Mouse (Mus musculus): ENCODE measurements around the gene Ttll3. TPM values are rescaled to one million over a fixed set of nuclear protein-coding genes. Genes with fewer than 3 reads are reported as not detected.

Ttll3 gene
- 1 to 10 TPM; 1.7 to 2.7 TPM for total RNA-seq (2021)

- no peak for DNase-seq
Observed at GRCm38 (mm10) chr6:113388960-113389359, at the start of gene Ttll3. TSS of gene Ttll3 (plus strand) at chr6:113389260.

GRCm38 (mm10) chr6:113341574-113341973 is 47.5 kb upstream of the Ttll3 start:
- DNase-seq = no peak

GRCm38 (mm10) chr6:113342297-113342696 is 46.8 kb upstream of the Ttll3 start:
- DNase-seq = no peak

DNA sequence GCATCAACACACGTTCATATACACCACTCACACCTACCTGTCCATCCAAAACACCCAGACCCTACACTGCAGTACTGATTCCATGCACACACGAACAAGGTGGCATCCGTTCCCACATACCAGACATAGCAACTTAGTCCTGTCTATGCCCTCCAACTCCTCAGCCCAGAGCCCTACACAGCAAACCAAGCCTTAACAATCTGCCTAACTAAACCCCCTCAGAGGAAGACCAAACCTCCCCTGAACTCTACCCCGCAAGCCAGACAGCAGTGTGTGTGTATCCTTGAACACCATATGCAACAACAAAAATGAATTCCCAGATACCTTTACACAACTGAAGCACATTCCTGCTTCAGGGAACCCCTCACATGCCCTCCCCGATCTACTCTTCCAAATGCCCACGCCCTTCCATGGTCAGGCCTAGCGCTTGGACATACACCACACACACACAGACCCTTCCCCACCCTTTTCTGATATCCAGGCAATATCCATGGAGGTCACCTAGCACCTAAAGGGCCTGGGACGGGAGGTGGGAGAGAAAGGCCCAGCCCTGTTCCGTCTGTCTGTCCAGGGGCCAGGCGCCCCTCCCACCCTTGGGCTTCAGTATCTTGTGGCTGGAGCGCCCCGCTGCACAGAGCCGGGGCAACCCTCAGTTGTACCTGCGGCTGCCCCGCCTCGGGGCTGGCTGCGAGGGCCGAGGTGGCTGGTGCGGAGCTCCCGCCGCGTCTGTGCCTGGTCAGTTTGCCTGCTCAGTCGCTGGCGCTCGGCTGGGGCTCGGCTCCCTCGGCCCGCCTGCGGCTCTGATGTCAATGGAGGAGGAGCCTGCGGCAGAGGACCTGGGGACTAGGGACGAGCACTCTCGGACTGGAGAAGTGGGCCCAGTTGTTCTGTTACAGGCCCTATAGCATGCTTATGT is 45.6 kb upstream of the Ttll3 start, which contains the start of gene Camk1:
Camk1 (minus strand) TSS at position 808 of the 916 bp plus-strand sequence.
- peak; percentile 84 for DNase-seq

GRCm38 (mm10) chr6:113344321-113344720 is 44.7 kb upstream of the Ttll3 start:
- DNase-seq = peak; percentile 84

GRCm38 (mm10) chr6:113346897-113347296 is 42.2 kb upstream of the Ttll3 start:
- no peak for DNase-seq

DNA sequence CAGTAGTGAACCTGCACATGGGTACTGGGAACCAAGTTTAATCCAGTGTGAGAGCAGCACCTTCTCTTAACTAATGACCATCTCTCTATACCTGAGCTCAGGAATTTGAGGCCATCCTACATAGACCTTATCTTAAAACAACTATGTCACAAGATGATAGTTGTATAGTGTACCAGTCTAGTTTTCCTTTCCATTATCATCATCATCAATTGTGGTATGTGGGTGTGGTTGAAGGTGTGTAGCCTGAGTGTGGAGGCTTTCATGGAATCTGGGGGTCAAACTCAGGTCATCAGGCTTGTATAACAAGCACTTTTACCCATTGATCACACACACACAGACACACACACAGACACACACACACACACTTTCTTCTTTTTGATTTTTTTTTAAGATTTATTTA is 38.5 kb upstream of the Ttll3 start:
- DNase-seq = no peak

DNA sequence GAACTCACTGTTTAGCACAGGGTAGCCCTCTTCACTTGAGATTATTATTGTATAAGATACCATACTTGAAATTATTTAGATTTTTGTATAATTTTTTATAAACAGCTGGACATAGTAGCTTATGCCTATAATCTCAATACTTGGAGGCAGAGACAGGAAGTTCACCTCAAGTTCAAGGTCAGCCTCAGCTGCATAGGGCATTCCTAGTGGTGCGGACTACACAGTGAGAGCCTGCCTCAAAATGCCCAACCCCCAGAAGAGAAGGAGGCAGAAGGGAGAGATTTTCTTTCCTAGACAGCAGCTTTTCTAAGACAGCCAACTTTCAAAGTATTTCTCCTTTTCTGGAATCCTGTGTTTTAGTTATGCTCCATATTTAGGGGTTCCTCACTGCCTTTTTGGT is 37.9 kb upstream of the Ttll3 start:
- DNase-seq = no peak

- DNase-seq = no peak
Observed at GRCm38 (mm10) chr6:113351653-113352052, 37.4 kb upstream of the Ttll3 start.

GRCm38 (mm10) chr6:113352820-113353219 is 36.2 kb upstream of the Ttll3 start:
- no peak for DNase-seq

DNA sequence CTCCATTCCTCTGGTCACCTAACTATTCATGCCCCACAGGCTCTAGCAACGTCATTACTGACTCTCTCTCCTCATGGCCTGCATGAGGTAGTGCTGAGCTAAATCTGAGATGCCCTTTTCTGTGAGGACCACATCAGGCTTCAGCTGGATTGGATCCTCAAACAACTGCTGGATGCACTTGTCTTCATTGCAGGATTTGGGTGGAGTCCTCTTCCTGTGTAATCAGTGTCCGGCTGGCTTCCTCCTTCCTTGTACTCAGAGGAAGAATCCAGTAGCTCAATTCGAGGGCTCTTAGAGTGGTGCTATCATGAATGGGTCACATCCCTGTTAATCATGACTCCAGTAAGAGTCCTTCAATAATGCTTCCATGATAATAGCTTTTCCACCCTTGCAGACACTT is 35.4 kb upstream of the Ttll3 start:
- DNase-seq = no peak

DNA sequence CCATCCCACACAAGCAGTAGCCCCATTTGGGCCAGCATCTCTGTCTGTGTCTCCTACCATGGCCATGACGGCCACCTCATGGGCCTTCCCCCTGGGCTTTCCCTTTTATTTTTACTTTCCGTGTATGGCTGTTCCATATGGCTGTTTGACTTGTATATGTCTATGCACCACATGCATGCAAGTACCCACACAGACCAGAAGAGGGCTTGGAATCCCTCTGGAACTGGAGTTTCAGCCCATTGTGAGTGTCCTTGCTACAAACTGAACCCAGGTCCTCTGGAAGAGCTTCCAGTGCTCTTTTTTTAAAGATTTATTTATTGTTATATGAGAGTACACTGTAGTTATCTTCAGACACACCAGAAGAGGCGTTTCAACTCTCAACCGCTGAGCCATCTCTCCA is 27.6 kb upstream of the Ttll3 start:
- DNase-seq = no peak

- no peak for DNase-seq
Observed at GRCm38 (mm10) chr6:113362241-113362640, 26.8 kb upstream of the Ttll3 start.

DNA sequence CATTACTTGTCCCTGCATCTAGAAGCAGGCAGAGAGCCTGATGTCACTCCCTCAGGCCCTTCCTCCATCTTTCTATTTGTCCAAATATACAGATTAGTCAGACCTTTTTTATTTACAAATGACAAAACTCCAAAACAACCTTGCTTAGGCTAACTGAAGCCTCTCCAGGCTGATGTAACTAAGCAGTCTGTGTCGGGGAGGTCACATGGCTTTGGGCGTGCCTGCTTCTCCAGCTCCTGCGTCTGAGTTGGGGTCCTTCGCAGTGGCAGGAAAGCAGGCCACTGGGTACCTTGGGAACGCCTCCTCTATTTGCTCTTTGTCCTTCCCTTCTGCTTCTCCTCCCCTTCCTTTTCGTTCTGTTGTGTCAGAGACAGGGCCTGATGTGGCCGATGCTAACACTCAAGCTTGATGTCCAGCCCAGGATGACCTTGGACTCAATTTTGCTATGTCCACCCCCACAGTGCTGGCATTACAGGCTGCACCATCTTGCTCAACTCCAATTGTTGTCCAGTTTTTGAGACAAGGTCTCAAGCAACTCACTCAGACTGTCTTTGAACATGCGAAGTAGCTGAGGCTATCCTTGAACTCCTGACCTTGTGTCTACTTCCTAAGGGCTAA is 24.4 kb upstream of the Ttll3 start:
- no peak for DNase-seq

GRCm38 (mm10) chr6:113366639-113367038 is 22.4 kb upstream of the Ttll3 start:
- no peak for DNase-seq

DNA sequence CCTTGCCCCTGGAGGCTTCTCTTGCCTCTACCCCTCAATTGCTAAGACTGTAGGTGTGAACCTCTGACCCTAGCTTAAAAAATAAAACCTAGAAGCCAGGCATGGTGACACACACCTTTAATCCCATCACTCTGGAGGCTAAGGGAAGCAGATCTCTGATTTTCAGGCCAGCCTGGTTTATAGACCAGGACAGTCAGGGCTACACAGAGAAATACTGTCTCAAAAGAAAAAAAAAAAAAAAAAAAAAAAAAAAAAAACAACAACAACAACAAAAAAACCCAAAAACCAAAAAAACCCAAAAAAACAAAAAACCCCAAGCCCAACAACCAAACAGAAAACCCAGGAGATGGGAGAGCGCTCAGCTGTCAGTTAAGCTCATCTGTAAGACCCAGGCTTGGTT is 21.5 kb upstream of the Ttll3 start:
- DNase-seq = no peak

- no peak for DNase-seq
Observed at GRCm38 (mm10) chr6:113368124-113368523, 20.9 kb upstream of the Ttll3 start.

DNA sequence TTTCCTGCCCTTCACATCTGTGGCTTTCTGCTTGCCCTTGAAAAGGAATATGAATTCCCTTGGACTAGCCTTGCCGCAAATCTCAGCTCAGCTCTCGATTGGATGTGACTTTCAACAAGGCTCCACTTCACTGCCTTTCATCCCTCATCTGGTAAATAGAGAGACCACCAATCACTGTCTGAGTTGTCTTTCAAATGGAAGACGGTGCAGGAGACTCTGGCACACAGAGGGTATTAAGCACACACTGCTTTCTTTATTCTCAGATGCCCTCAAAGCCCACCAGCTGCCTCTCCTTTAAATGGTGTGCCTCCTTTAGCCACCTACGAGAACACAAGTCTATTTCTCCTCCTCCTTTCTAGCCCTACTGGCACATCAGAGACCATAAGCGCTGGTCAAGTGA is 20.5 kb upstream of the Ttll3 start:
- no peak for DNase-seq

GRCm38 (mm10) chr6:113370194-113370929 is 18.7 kb upstream of the Ttll3 start:
- DNase-seq = no peak

DNA sequence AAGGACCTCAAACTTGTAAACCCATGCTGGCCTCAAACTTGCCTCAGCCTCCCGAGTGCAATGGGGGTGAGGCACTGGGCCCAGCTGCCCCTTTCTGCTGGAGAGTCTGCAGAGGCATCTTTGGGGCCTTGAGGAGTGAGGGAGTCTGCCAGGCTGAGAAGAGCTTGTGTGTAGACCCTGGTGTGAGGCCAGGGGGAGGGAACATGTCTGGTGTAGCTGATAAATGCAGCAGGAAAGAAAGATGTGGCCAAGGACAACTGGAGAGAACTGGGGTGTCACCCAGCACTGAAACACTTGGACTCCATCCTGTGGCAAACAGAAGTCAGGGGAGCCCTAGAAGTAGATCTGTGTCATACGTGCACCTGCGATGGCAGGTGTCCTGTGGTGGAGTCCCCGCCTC is 15.6 kb upstream of the Ttll3 start:
- DNase-seq = no peak

DNA sequence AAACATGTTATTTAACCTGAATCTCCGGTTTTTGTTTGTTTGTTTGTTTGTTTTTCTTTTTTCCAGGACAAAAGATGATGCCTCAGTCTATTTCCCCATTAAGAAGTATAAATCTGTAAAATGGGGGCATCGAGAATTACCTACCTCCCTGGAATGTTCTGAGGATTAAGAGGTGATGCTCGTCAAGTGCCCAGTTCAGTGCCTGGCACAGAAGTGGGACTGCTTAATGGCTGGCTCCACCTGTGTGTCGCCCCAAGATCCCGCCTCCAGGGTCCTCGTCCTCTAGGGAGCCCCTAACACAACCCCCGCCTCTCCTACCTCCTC is 11.9 kb upstream of the Ttll3 start:
- no peak for DNase-seq

- DNase-seq = peak; percentile 94
Observed at GRCm38 (mm10) chr6:113377496-113378385, 11.3 kb upstream of the Ttll3 start, which contains the start of the genes Tada3 and Arpc4. TSS of gene Tada3 (minus strand) at chr6:113377883. TSS of gene Arpc4 (plus strand) at chr6:113378115.

All from heart, postnatal 4 days (tissue).